Mouse (Mus musculus): ENCODE data around the gene Rhcg.

- TF ChIP-seq CTCF (IDR thresholded peaks at IDR 0.05; ENCODE audit: low read depth) (no peak), EP300 (IDR thresholded peaks at IDR 0.05; ENCODE audit: low read depth) (no peak)
Measured at GRCm38 (mm10) chr7:79588284-79588683, 29.2 kb downstream of the Rhcg start.

Measured in liver, embryonic 14.5 days (tissue).